Mouse (Mus musculus): ENCODE measurements around the gene Txndc11. TPM values are rescaled to one million over a fixed set of nuclear protein-coding genes. Genes with fewer than 3 reads are reported as not detected.

The Txndc11 gene
- 23.8 and 25.0 TPM in 2 replicates for polyA plus RNA-seq (2014; fragmentation: Nextera tagmentation; extraction: Ambion mirVana)

DNA sequence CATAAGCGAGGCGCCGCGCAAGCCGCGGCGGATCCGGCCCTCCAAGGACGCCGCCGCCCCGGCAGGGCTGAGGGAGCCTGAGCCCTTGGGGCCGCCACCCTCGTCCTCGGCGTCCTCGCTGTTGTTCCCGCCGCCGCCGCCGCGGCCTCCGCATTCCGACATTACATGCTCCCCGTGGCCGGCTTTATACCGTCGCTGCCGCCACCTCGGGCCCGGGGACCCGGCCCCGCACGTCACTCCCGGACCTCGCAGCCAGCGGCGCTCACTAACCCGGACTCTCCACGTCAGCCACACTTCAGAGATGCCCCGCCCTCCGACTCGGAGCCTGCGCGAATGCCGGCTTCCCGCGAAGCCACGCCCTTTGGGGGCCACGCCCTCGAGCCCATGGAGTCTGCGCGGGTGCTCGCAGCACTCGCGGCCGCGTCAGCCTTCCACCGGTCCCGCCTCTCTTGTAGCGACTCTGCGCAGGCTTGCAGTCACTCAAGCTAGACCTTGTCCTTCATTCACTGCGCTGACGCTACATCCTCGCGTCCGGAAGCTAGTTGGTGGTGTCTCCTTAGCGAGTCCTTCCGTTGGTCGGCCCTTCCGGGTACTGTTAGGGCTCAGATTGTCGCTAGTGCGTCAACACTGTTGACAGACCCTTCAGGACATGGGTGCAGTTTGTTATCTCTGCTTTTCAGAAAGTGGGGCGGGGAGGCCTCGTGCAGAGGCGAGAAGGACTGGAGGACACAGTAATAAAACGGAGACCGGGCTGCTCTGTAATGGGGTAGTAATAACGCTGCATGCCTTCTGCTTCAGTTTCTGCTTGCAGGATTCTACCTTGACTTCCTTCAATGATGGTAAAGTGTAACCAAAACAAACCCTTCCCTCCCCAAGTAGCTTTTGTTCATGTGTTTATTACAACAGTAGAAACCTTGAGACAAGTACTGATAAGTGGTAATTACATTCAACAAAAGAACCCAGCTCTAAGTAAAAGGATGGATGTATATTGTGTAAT, at the start of gene Txndc11:
Txndc11 (minus strand) TSS at position 303 of the 997 bp plus-strand sequence.
- Histone ChIP-seq H3K36me3 (ENCODE audit: control insufficient read depth, insufficient read depth, low read length) (peaks cover 20% of the 10 kb centered on the region), H3K27me3 (replicated peaks; ENCODE audit: control insufficient read depth, insufficient read depth, low read length) (no peaks in the 10 kb centered on the region), H3K9me3 (replicated peaks; ENCODE audit: control insufficient read depth, low read length) (no peaks in the 10 kb centered on the region), H3K27ac (ENCODE audit: low read depth, low read length) (peak within 1 kb of the TSS; percentile 89), H3K9ac (ENCODE audit: low read length) (peak within 1 kb of the TSS; percentile 92), H3K4me1 (ENCODE audit: control insufficient read depth, insufficient read depth, low read length) (peaks cover 17% of the 10 kb centered on the region), H3K4me2 (ENCODE audit: low read length) (peak within 1 kb of the TSS; percentile 79), H3K4me3 (ENCODE audit: low read depth, low read length) (peak within 1 kb of the TSS; percentile 93)
- ATAC-seq (peak; percentile 99), DNase-seq (ENCODE audit: low spot score) (peak; percentile 99)
- under 1% methylated on average over 65 of the region's 80 CpGs for WGBS

DNA sequence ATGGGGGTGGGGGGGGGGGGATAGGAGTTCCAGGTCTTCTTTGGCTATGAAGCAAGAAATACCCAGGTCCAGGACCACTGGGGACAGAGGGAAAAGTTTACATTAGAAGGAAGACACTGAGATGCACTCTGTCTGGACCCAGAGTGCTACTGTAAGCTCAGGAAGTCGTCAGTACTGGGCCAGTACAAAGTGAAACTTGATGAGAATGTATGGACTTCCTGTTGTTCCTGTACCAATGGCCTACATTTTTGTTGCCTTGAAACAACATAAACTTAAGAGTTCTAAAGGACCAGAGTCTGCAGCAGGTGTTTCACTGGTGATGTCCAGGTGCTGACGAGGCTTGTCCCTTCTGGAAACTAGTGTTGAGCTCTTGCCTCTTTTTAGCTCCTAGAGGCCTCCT, 43.0 kb upstream of the Txndc11 start:
- DNase-seq (ENCODE audit: low spot score) (no peak), ATAC-seq (no peak)
- H3K36me3 ChIP-seq (ENCODE audit: control insufficient read depth, insufficient read depth, low read length) = no peaks in the 10 kb centered on the region
- no peaks in the 10 kb centered on the region for H3K9me3 ChIP-seq (replicated peaks; ENCODE audit: control insufficient read depth, low read length)
- H3K27ac ChIP-seq (ENCODE audit: low read depth, low read length) = no peak overlapping the region
- no peak overlapping the region for H3K4me2 ChIP-seq (ENCODE audit: low read length)
- H3K9ac ChIP-seq (ENCODE audit: low read length) = no peak overlapping the region
- H3K4me1 ChIP-seq (ENCODE audit: control insufficient read depth, insufficient read depth, low read length) = peaks cover 8% of the 10 kb centered on the region; the same call in 1 of the 2 replicates
- H3K27me3 ChIP-seq (replicated peaks; ENCODE audit: control insufficient read depth, insufficient read depth, low read length) = no peaks in the 10 kb centered on the region
- WGBS = 81% methylated on average over 2 of the region's 2 CpGs
- no peak overlapping the region for H3K4me3 ChIP-seq (ENCODE audit: low read depth, low read length)

DNA sequence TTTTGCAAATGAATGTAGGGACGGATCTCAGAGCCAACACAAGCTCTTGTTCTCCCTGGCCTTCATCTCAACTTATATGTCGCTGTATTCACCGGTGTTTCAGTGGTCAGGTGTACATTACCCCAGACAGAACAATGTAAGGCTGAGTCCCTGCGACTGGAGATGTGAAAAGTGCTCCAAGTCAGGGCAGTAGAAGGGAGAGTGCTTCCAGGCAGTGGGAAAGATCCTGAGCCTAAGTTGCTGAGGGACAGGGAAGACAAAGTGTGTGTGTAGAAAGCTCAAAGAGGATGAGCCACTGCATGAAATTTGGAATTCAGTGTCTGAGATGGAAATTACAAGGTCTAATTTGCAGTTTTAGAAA, 42.4 kb upstream of the Txndc11 start:
- H3K4me1 ChIP-seq (ENCODE audit: control insufficient read depth, insufficient read depth, low read length) = peaks cover 8% of the 10 kb centered on the region; the same call in 1 of the 2 replicates
- 3% methylated on average over 4 of the region's 4 CpGs for WGBS
- H3K9ac ChIP-seq (ENCODE audit: low read length) = peak overlapping the region; percentile 81
- no peak for ATAC-seq
- H3K27ac ChIP-seq (ENCODE audit: low read depth, low read length) = no peak overlapping the region
- H3K27me3 ChIP-seq (replicated peaks; ENCODE audit: control insufficient read depth, insufficient read depth, low read length) = no peaks in the 10 kb centered on the region
- DNase-seq (ENCODE audit: low spot score) = no peak
- H3K9me3 ChIP-seq (replicated peaks; ENCODE audit: control insufficient read depth, low read length) = no peaks in the 10 kb centered on the region
- peak overlapping the region; percentile 87 for H3K4me3 ChIP-seq (ENCODE audit: low read depth, low read length)
- H3K36me3 ChIP-seq (ENCODE audit: control insufficient read depth, insufficient read depth, low read length) = no peaks in the 10 kb centered on the region
- peak overlapping the region; percentile 59 for H3K4me2 ChIP-seq (ENCODE audit: low read length)

DNA sequence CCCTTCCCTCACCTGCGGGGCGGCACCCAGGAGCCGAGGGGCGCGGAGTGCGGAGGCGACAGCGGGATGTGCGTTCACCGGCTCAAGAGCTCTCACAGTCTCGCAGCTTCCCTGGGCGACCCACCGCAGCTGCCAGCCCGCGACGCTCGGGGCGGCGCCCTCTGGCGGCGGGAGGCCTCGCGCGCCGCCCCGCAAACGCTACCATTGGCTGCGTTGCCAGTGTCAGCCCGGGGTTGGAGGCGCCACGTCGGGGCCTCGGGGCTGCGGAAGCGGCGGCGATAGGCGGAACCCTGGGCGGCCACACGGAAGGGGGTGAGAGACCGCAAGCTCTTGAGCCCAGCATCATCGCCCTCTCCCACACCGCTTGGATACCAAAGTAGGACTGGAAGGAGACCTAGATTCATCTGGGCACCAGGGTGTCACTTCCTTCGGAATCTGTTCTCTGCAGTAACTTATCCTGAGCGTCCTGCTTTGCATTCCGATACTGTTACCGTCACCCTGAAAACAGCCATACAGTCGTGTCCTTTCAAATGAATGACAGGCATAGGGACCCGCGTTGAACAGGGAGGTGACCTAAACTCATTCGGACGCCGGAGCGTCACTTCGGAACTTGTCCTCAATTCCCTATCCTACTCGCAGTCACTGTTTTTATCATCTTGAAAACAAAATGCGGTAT, 41.9 kb upstream of the Txndc11 start, which contains the start of gene Zc3h7a:
Zc3h7a (minus strand) TSS at position 186 of the 676 bp plus-strand sequence.
- DNase-seq (ENCODE audit: low spot score) (peak; percentile 90), ATAC-seq (peak; percentile 94)
- under 1% methylated on average over 55 of the region's 57 CpGs for WGBS
- H3K4me3 ChIP-seq (ENCODE audit: low read depth, low read length) = peak within 1 kb of the TSS; percentile 87
- peaks cover 8% of the 10 kb centered on the region; the same call in 1 of the 2 replicates for H3K4me1 ChIP-seq (ENCODE audit: control insufficient read depth, insufficient read depth, low read length)
- H3K36me3 ChIP-seq (ENCODE audit: control insufficient read depth, insufficient read depth, low read length) = no peaks in the 10 kb centered on the region
- no peaks in the 10 kb centered on the region for H3K27me3 ChIP-seq (replicated peaks; ENCODE audit: control insufficient read depth, insufficient read depth, low read length)
- H3K4me2 ChIP-seq (ENCODE audit: low read length) = peak within 1 kb of the TSS; percentile 59
- peak within 1 kb of the TSS; percentile 81 for H3K9ac ChIP-seq (ENCODE audit: low read length)
- H3K9me3 ChIP-seq (replicated peaks; ENCODE audit: control insufficient read depth, low read length) = no peaks in the 10 kb centered on the region
- peak within 1 kb of the TSS; percentile 75 for H3K27ac ChIP-seq (ENCODE audit: low read depth, low read length)

DNA sequence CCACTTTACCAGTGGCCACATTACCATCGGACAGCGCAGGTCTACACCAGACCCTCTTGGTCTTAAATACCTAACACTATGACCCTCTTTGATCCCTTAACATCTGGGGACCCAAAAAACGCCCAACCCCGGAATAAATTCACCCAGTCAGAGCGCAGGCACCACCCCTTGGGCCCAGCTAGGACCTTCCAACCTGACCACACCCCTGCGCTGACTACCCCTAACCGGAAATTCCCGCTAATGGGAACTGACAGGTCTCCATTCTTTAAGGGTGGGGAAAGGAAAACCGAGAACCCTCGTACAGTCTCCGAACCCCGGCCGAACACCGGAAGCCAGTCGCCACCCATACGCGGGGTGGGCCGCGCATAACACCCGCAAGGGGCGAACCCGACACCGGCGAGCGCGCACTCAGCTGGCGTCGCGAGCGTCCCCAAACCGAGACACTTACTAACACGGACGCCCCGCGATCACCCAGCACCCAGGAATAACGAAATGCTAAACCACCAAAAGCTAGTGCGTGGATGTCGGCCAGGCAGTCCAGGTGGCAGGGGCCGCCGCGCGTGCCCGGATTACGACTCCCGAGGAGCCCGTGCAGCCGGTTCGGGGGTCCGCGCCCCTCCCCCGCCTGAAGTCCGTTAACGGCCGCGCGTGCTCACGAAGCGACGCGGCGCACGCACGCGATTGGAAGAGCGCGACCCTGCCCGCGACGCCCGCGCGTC, 41.2 kb upstream of the Txndc11 start:
- peak overlapping the region; percentile 59 for H3K4me2 ChIP-seq (ENCODE audit: low read length)
- ATAC-seq (peak; percentile 61), DNase-seq (ENCODE audit: low spot score) (peak; percentile 57)
- peak overlapping the region; percentile 75 for H3K27ac ChIP-seq (ENCODE audit: low read depth, low read length)
- peaks cover 8% of the 10 kb centered on the region; the same call in 1 of the 2 replicates for H3K4me1 ChIP-seq (ENCODE audit: control insufficient read depth, insufficient read depth, low read length)
- H3K36me3 ChIP-seq (ENCODE audit: control insufficient read depth, insufficient read depth, low read length) = no peaks in the 10 kb centered on the region
- H3K9ac ChIP-seq (ENCODE audit: low read length) = peak overlapping the region; percentile 81
- H3K4me3 ChIP-seq (ENCODE audit: low read depth, low read length) = peak overlapping the region; percentile 87
- H3K9me3 ChIP-seq (replicated peaks; ENCODE audit: control insufficient read depth, low read length) = no peaks in the 10 kb centered on the region
- no peaks in the 10 kb centered on the region for H3K27me3 ChIP-seq (replicated peaks; ENCODE audit: control insufficient read depth, insufficient read depth, low read length)
- under 1% methylated on average over 68 of the region's 72 CpGs for WGBS

DNA sequence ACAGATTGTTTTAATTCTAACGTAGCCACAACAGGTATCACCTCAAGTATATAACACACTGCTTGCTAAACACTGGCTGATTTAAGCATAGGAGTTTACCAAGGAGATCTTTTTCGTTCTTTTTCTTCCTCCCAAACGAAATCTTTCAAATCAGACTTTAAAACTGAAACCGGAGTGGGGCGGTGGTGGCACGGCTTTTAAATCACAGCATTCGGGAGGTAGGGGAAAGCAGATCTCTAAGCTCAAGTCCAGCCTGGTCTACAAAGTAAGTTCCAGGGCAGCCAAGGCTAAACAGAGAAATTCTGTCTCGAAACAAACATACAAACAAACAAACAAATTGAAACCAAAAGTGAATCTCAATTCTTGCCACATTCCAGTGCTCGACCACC, 40.6 kb upstream of the Txndc11 start:
- Histone ChIP-seq H3K4me1 (ENCODE audit: control insufficient read depth, insufficient read depth, low read length) (peaks cover 8% of the 10 kb centered on the region; the same call in 1 of the 2 replicates), H3K27me3 (replicated peaks; ENCODE audit: control insufficient read depth, insufficient read depth, low read length) (no peaks in the 10 kb centered on the region), H3K9ac (ENCODE audit: low read length) (peak overlapping the region; percentile 81; the same call in 1 of the 2 replicates), H3K4me3 (ENCODE audit: low read depth, low read length) (peak overlapping the region; percentile 87), H3K36me3 (ENCODE audit: control insufficient read depth, insufficient read depth, low read length) (no peaks in the 10 kb centered on the region), H3K4me2 (ENCODE audit: low read length) (peak overlapping the region; percentile 59), H3K9me3 (replicated peaks; ENCODE audit: control insufficient read depth, low read length) (no peaks in the 10 kb centered on the region), H3K27ac (ENCODE audit: low read depth, low read length) (peak overlapping the region; percentile 34; the same call in 1 of the 2 replicates)
- no peak for ATAC-seq
- 8% methylated on average over 9 of the region's 9 CpGs for WGBS
- no peak for DNase-seq (ENCODE audit: low spot score)

DNA sequence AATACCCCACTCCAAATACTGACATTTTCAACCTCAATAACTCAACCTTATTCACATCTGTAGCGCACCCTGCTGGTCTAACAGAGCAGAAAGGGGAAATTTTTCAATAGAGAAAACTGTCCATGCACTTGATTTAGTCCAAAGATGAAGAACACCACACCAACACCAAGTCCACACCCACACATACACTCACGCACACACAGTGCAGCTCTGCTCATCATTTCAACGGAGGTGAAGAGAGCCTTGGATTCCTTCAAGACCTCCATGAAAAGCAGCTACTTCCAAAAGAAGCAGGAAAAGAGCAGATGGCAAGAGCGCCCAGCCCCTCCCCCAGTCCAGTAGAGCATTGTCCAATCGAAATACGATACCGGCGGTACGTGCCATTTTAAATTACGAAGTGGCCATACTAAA, 40.2 kb upstream of the Txndc11 start:
- peak overlapping the region; percentile 81; the same call in 1 of the 2 replicates for H3K9ac ChIP-seq (ENCODE audit: low read length)
- peak overlapping the region; percentile 34; the same call in 1 of the 2 replicates for H3K27ac ChIP-seq (ENCODE audit: low read depth, low read length)
- no peaks in the 10 kb centered on the region for H3K36me3 ChIP-seq (ENCODE audit: control insufficient read depth, insufficient read depth, low read length)
- 5% methylated on average over 10 of the region's 10 CpGs for WGBS
- no peaks in the 10 kb centered on the region for H3K9me3 ChIP-seq (replicated peaks; ENCODE audit: control insufficient read depth, low read length)
- peaks cover 8% of the 10 kb centered on the region; the same call in 1 of the 2 replicates for H3K4me1 ChIP-seq (ENCODE audit: control insufficient read depth, insufficient read depth, low read length)
- H3K4me3 ChIP-seq (ENCODE audit: low read depth, low read length) = peak overlapping the region; percentile 87
- H3K4me2 ChIP-seq (ENCODE audit: low read length) = peak overlapping the region; percentile 59
- H3K27me3 ChIP-seq (replicated peaks; ENCODE audit: control insufficient read depth, insufficient read depth, low read length) = no peaks in the 10 kb centered on the region
- ATAC-seq = peak; percentile 22
- DNase-seq (ENCODE audit: low spot score) = peak; percentile 81

DNA sequence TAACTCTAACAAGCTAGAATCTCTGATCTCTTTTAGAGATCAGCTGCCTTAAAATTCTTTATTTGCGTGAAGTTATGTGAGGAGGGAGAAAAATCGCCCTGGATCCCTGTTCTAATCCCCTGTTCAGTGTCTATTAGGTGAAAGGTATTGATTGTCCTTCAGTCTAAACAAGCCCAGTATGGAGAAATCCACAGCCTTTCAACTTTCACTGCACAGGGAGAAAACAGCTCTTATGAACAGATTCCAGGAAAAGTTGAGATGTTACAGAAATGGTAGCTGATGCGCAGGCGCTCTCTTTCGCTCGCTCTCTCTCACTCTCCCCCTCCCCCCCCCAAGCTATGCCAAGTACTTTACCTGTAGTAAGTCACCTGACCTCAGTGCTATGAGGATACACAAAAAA, 37.2 kb upstream of the Txndc11 start:
- Histone ChIP-seq H3K4me3 (ENCODE audit: low read depth, low read length) (no peak overlapping the region), H3K4me2 (ENCODE audit: low read length) (no peak overlapping the region), H3K9me3 (replicated peaks; ENCODE audit: control insufficient read depth, low read length) (no peaks in the 10 kb centered on the region), H3K9ac (ENCODE audit: low read length) (no peak overlapping the region), H3K4me1 (ENCODE audit: control insufficient read depth, insufficient read depth, low read length) (0 out of 2 replicates have a peak, but pooled peaks cover 4% of the 10 kb centered on the region), H3K36me3 (ENCODE audit: control insufficient read depth, insufficient read depth, low read length) (no peaks in the 10 kb centered on the region), H3K27me3 (replicated peaks; ENCODE audit: control insufficient read depth, insufficient read depth, low read length) (no peaks in the 10 kb centered on the region), H3K27ac (ENCODE audit: low read depth, low read length) (no peak overlapping the region)
- DNase-seq (ENCODE audit: low spot score) = no peak
- WGBS = 87% methylated on average over 6 of the region's 6 CpGs
- no peak for ATAC-seq

Data from forebrain, embryonic 14.5 days (tissue).